Mouse (Mus musculus): ENCODE data around the gene Cyb5r1. TPM values are rescaled to one million over a fixed set of nuclear protein-coding genes. Genes with fewer than 3 reads are reported as not detected.

The Cyb5r1 gene
- polyA plus RNA-seq, 1 experiment from 2014 or later = 44.4 TPM

DNA sequence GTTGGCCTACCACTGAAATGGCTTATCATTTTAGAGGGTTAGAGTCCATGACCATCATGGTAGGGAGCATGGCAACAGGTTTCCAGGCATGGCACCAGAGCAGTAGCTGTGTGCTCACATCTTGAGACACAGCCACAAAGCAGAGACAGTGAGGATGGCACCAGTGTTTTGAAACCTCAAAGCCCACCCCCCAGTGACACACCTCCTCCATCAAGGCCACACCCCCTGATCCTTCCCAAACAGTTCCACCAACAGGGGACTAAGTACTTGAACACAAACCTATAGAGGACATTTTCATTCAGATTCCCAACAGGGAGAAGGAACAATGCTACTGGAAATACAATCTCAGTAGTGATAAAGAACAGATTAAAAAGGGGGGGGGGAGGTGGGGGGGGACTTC lies 20.2 kb upstream of the Cyb5r1 start:
- no peak for DNase-seq (ENCODE audit: low spot score)
- H3K4me3 ChIP-seq = no peak overlapping the region
- H3K27me3 ChIP-seq (ENCODE audit: low read depth, poor library complexity, severe bottlenecking) = 0 out of 2 replicates have a peak, but pooled peaks cover 6% of the 10 kb centered on the region
- H3K27ac ChIP-seq = no peak overlapping the region
- no peaks in the 10 kb centered on the region for H3K36me3 ChIP-seq
- H3K9me3 ChIP-seq (replicated peaks) = no peaks in the 10 kb centered on the region
- H3K4me1 ChIP-seq = peaks cover 8% of the 10 kb centered on the region

DNA sequence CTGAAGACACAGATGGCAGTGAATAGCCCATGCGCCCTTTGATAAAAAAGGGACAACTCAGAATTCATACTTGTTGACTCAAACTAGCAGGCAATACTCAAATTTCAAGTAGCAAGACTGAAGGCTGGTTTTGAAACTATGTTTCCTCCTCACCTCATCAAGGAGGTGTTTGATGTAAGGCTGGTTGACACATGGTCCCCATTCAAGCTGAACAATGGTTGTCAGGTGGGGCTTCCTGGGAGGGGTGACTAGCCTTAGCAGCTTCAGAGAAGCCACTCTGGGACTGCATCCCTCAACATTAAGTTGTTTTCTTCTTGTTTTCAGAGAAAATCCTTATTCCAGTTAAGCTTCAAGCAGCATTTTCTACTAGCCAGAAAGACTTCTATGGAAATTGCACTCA lies 19.7 kb upstream of the Cyb5r1 start, which contains the start of gene 4933406M09Rik:
Gene 4933406M09Rik (plus strand): TSS at position 275 of the 400 bp plus-strand sequence.
- DNase-seq (ENCODE audit: low spot score) = no peak
- 0 out of 2 replicates have a peak, but pooled peaks cover 6% of the 10 kb centered on the region for H3K27me3 ChIP-seq (ENCODE audit: low read depth, poor library complexity, severe bottlenecking)
- WGBS = 92% methylated on average over 1 of the region's 1 CpGs
- H3K4me3 ChIP-seq = no peak within 1 kb of the TSS
- H3K36me3 ChIP-seq = no peaks in the 10 kb centered on the region
- H3K9me3 ChIP-seq (replicated peaks) = no peaks in the 10 kb centered on the region
- H3K27ac ChIP-seq = no peak within 1 kb of the TSS
- H3K4me1 ChIP-seq = peaks cover 8% of the 10 kb centered on the region

DNA sequence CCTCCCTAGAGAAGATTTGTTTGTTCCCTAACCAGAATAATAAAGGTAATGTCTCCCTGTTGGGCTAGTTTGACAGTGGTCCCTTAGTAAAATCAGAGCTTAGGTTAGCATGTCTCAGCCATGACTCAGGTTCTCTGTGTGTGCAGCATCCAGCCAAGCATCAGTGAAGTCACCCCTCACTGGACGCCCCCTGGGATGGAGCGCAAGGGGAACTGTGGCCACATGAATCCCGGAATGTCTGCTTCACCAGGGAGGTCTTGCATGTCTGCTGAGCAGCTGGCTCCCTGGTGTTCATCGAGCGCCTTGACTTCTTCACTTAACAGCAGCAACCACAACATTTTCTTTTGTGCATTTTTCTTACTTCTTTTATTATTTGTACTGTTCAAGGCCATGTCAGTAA lies 11.5 kb upstream of the Cyb5r1 start:
- Histone ChIP-seq H3K4me1 (no peaks in the 10 kb centered on the region), H3K27ac (no peak overlapping the region), H3K36me3 (no peaks in the 10 kb centered on the region), H3K4me3 (no peak overlapping the region), H3K27me3 (ENCODE audit: low read depth, poor library complexity, severe bottlenecking) (no peaks in the 10 kb centered on the region), H3K9me3 (replicated peaks) (no peaks in the 10 kb centered on the region)
- DNase-seq (ENCODE audit: low spot score) = no peak
- 54% methylated on average over 5 of the region's 5 CpGs for WGBS

DNA sequence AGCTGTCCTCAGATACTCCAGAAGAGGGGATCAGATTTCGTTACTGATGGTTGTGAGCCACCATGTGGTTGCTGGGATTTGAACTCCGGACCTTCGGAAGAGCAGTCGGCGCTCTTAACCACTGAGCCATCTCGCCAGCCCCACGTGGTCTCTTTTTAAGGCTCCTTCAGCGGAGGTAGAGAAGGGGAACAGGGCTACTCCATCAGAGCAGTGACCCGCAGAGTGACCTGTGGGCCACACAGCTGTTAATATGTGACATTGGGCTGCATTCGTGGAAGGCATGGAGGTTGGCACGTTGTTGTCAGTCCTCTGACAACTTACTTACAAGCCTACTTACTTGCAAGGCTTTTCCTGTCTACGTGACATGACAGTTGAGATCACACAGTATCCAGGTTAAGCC lies 7.1 kb upstream of the Cyb5r1 start:
- Histone ChIP-seq H3K4me3 (no peak overlapping the region), H3K27me3 (ENCODE audit: low read depth, poor library complexity, severe bottlenecking) (no peaks in the 10 kb centered on the region), H3K36me3 (no peaks in the 10 kb centered on the region), H3K27ac (no peak overlapping the region), H3K9me3 (replicated peaks) (no peaks in the 10 kb centered on the region), H3K4me1 (no peaks in the 10 kb centered on the region)
- DNase-seq (ENCODE audit: low spot score) = no peak
- WGBS = 93% methylated on average over 12 of the region's 12 CpGs

DNA sequence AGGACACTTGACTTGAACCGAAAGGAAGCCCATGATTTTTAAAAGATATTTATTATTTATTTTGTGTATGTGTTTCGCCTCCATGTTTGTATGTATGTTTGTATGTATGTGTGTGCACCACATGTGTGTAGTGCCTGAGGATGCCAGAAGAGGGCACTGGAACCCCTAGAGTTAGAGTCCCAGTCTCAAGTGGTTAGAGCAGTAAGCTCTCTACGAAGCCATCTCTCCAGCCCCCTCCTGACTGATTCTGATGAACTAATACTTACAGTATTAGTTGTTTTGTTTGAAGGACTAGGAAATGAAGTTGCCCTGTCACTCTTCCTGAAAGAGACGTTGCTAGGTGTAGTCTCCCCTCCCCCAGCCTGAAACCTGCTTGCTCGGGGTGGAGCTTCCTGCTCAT lies 5.6 kb upstream of the Cyb5r1 start:
- 53% methylated on average over 5 of the region's 5 CpGs for WGBS
- DNase-seq (ENCODE audit: low spot score) = no peak

DNA sequence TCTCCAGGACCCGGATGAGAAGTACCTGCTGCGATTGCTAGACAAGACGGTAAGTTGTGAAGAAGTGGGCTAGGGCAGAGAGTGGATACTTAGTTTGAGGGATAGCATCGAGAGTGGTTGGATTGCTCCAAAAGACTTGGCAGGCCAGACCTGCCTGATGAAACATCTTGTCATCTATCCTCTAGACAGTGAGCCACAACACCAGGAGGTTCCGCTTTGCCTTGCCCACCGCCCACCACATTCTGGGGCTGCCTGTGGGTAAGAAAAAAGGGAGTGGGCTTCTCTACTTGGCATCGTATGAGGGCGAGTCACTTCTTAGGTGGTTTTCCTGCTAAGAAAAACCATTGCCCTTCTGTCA lies 1.0 kb downstream of the Cyb5r1 start:
- H3K27ac ChIP-seq = peak overlapping the region; percentile 89
- H3K9me3 ChIP-seq (replicated peaks) = no peaks in the 10 kb centered on the region
- peak overlapping the region; percentile 88 for H3K4me3 ChIP-seq
- WGBS = 34% methylated on average over 8 of the region's 8 CpGs
- H3K36me3 ChIP-seq = peaks cover 41% of the 10 kb centered on the region
- H3K27me3 ChIP-seq (ENCODE audit: low read depth, poor library complexity, severe bottlenecking) = no peaks in the 10 kb centered on the region
- no peak for DNase-seq (ENCODE audit: low spot score)
- peaks cover 16% of the 10 kb centered on the region for H3K4me1 ChIP-seq

More for the DNA sequence above, 5.6 kb upstream of the Cyb5r1 start:
- H3K9me3 ChIP-seq (replicated peaks) = no peaks in the 10 kb centered on the region
- H3K4me1 ChIP-seq = no peaks in the 10 kb centered on the region
- H3K4me3 ChIP-seq = no peak overlapping the region
- H3K27me3 ChIP-seq (ENCODE audit: low read depth, poor library complexity, severe bottlenecking) = no peaks in the 10 kb centered on the region
- no peaks in the 10 kb centered on the region for H3K36me3 ChIP-seq
- H3K27ac ChIP-seq = no peak overlapping the region

DNA sequence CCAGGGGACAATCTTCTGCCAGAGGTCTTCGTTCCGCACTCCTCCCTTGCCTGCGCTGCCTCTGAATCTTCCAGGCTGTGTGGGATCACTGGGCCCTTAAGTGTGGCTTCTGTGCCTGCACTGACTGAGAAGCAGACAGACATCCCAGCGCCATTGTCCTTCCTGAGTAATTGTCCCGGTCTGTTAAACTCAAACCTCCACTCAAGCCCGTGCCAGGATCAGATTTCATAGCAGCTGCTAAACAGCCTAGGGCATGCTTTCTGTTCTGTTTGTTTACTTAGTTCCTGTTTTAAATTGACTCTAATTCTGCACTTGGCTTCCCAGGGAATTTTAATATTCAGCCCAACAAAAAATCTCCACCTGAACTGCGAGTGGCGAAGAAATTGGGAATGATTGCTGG lies 2.7 kb downstream of the Cyb5r1 start:
- WGBS = 80% methylated on average over 8 of the region's 8 CpGs
- Histone ChIP-seq H3K4me3 (no peak overlapping the region), H3K27ac (no peak overlapping the region), H3K9me3 (replicated peaks) (no peaks in the 10 kb centered on the region), H3K4me1 (peaks cover 16% of the 10 kb centered on the region), H3K27me3 (ENCODE audit: low read depth, poor library complexity, severe bottlenecking) (no peaks in the 10 kb centered on the region), H3K36me3 (peaks cover 54% of the 10 kb centered on the region)
- no peak for DNase-seq (ENCODE audit: low spot score)

DNA sequence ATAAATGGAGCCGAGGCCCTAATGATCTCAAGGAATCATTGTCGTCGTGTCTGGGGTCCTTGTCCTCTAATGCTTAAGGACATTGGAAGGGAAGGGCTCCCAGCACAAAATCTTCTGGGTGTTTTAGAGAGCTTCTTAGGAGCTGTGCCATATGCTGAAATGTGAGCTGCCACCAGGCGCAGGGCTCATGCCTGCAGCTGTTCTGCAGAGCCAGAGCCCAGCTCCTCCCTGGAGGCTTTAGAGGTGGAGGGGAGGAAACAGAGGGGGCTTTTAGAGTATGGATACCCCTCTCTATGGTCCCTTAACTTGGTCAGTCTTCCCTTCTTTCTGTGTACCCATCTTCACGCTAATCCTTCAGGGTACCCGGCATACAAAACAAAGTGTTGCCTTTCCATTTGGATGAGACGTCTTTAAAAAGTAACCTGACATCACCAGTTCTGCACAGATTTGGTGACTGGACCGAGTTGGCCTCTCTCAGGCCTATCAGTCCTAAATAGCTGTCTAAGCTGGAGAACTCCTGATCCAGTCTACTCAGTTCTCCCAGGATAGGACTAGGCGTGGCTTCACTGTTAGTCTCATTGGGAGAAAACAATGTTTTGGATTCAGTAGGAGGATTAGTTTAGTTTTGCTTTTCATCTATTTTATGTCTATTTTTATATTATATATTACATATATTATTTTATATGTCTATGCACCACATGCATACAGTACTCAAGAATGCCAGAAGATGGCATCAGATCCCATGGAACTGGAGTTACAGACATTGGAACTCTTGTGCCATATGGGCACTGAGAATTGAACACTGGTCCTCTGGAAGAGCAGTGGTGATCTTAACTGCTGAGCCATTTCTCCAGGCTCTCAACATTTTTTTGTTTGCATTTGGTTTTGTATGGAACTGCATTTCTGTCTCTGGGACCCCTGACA lies 6.6 kb downstream of the Cyb5r1 start:
- H3K27ac ChIP-seq = no peak overlapping the region
- no peaks in the 10 kb centered on the region for H3K27me3 ChIP-seq (ENCODE audit: low read depth, poor library complexity, severe bottlenecking)
- 95% methylated on average over 9 of the region's 9 CpGs for WGBS
- H3K4me3 ChIP-seq = no peak overlapping the region
- peaks cover 54% of the 10 kb centered on the region for H3K36me3 ChIP-seq
- H3K4me1 ChIP-seq = peaks cover 25% of the 10 kb centered on the region
- H3K9me3 ChIP-seq (replicated peaks) = no peaks in the 10 kb centered on the region
- no peak for DNase-seq (ENCODE audit: low spot score)

DNA sequence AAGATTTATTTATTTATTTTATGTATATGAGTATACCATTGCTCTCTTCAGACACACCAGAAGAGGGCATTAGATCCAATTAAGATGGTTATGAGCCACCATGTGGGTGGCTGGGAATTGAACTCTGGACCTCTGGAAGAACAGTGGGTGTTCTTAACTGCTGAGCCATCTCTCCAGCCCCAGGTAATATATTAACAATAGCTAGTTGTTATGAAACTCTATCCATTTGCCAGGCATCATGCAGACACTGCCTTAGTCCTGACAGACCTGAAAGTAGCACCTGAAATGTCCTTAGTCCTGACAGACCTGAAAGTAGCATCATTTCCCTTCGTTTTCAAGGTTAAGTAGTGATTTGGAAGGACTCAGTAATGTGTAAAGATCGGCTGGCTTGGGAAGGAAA lies 8.7 kb downstream of the Cyb5r1 start:
- Histone ChIP-seq H3K36me3 (peaks cover 48% of the 10 kb centered on the region), H3K4me3 (no peak overlapping the region), H3K27me3 (ENCODE audit: low read depth, poor library complexity, severe bottlenecking) (no peaks in the 10 kb centered on the region), H3K4me1 (peaks cover 37% of the 10 kb centered on the region), H3K27ac (0 out of 2 replicates have a peak overlapping the region, but pooled peaks have one; percentile 99), H3K9me3 (replicated peaks) (no peaks in the 10 kb centered on the region)
- DNase-seq (ENCODE audit: low spot score) = no peak
- 40% methylated on average over 2 of the region's 2 CpGs for WGBS

DNA sequence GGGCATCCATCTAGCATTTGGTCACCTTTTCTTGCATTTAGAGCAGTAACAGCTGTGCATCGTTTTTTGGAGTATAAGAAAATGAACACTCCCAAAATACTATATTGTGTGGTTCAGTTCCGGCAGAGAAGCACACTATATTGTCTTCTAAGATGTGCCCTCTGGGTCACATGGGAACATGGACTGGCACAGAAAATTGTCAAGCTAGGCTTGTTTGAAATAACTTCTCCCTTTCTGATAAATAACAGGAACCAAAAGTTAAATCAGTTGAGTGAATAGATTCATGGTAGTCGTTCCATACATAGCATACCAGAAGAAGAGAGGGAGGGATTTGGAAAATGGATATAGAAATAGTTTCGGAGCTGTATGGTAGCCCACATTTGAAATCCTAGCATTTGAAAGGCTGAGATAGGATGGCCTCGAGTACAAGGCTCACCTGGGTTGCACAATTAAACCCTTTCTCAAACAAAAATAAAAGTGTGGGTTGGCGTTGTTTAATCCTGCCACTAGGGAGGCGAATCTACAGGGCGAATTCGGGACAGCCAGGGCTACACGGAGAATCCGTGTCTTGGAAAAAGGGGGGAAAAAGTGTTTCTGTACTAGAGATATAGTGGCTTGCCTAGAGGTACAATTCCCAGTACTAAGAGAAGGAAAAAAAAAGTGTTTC lies 9.3 kb downstream of the Cyb5r1 start:
- H3K36me3 ChIP-seq = peaks cover 42% of the 10 kb centered on the region
- no peaks in the 10 kb centered on the region for H3K9me3 ChIP-seq (replicated peaks)
- H3K4me1 ChIP-seq = peaks cover 43% of the 10 kb centered on the region
- no peaks in the 10 kb centered on the region for H3K27me3 ChIP-seq (ENCODE audit: low read depth, poor library complexity, severe bottlenecking)
- H3K27ac ChIP-seq = peak overlapping the region; percentile 99
- WGBS = 14% methylated on average over 11 of the region's 11 CpGs
- H3K4me3 ChIP-seq = peak overlapping the region; percentile 92
- no peak for DNase-seq (ENCODE audit: low spot score)

DNA sequence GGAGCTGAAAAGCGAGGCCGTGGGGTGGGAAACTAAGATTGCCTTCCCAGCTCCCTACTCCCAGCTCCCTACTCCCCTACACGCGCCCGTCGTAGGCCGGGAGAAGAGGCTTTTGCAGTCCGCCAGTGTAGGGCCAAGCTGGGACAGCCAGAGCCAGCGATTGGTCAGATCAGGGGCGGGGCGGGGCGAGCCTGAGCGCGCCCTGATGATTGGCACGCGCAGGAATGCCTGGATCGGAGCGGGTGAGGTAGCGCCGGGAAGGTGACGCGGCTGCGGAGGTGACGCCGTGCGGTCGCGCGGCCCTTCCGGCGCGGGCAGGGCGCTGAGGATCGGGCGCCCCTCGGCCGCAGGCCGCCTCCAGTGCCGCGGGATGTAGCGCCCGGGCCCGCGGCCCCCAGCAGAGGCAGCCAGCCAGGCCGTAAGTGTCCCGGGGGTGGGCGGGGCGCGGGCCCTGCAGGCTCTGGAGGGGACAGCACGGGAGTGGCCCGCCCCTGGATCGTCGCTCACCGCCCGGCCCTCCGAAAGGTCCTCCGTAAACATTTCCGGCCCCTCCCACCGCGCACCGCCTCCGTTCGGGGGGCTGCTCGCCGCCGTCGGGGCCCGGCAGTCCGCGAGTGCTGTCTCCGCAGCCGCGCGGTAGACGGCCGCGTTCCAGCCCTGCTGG lies 9.9 kb downstream of the Cyb5r1 start, which contains the start of gene Adipor1:
Gene Adipor1 (plus strand): TSS at position 211 of the 664 bp plus-strand sequence.
- Histone ChIP-seq H3K9me3 (replicated peaks) (no peaks in the 10 kb centered on the region), H3K27ac (peak within 1 kb of the TSS; percentile 99), H3K4me3 (peak within 1 kb of the TSS; percentile 92), H3K36me3 (peaks cover 35% of the 10 kb centered on the region), H3K4me1 (peaks cover 47% of the 10 kb centered on the region), H3K27me3 (ENCODE audit: low read depth, poor library complexity, severe bottlenecking) (no peaks in the 10 kb centered on the region)
- under 1% methylated on average over 76 of the region's 77 CpGs for WGBS
- peak; percentile 96 for DNase-seq (ENCODE audit: low spot score)

DNA sequence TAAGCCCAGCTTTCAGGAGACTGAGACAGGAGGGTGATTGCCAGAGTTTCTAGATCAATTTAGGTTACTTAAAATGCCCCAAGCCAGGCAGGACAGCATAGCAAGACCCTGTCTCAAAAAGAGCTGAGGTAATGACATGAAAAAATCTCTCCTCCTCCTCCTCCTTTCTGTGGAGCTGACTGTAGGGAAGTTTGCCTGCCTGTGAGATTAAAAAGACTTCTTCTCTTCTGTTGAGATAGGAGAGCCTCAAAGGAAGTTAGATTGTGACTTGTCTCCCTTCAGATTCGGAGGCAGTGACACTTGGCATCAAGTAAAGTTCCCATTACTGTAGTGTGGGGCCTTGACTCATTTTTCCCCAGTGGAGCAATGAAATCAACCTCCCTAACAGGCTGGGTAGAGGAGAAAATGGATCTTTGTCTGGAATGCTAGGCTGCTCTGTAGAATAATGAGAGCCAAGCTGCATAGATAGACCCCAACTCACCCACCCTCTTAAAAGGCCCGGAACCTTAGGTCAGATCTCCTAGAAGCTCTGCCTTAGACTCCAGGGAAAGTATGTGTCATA lies 13.1 kb downstream of the Cyb5r1 start:
- Histone ChIP-seq H3K36me3 (peaks cover 21% of the 10 kb centered on the region), H3K4me3 (no peak overlapping the region), H3K4me1 (peaks cover 49% of the 10 kb centered on the region), H3K27me3 (ENCODE audit: low read depth, poor library complexity, severe bottlenecking) (no peaks in the 10 kb centered on the region), H3K27ac (no peak overlapping the region), H3K9me3 (replicated peaks) (no peaks in the 10 kb centered on the region)
- DNase-seq (ENCODE audit: low spot score) = no peak
- 87% methylated on average over 2 of the region's 2 CpGs for WGBS
